Mouse (Mus musculus) CH12.LX (cell line): ENCODE measurements around the gene Dvl2.

Source experiments
- EP300 ChIP-seq: IDR thresholded peaks from 2 replicates; pipeline ENCODE4 v1.6.1; 2011; ENCODE audit warnings: low read length, improper control_type of control experiment
- TBP ChIP-seq: conservative IDR thresholded peaks from 2 replicates; pipeline ENCODE4 v1.6.1; 2011; ENCODE audit warnings: low read depth, low read length, improper control_type of control experiment

- no peak for TF ChIP-seq EP300
- no peak for TF ChIP-seq TBP
These were observed 42.1 kb downstream of the Dvl2 start for GRCm38 (mm10) chr11:70042309-70043085.
